Mouse (Mus musculus) ES-E14 (cell line): ENCODE measurements around the gene Arhgef40.

ENCODE experiments used
- HCFC1 ChIP-seq: IDR thresholded peaks from 2 replicates; pipeline ENCODE4 v1.6.1; 2012; ENCODE audit warnings: low read length, inconsistent platforms, borderline replicate concordance; ENCODE audit not compliant: insufficient read depth
- MAFK ChIP-seq: IDR thresholded peaks from 2 replicates; pipeline ENCODE4 v1.6.1; 2014; ENCODE audit warnings: mild to moderate bottlenecking, low read depth, low read length, inconsistent platforms; ENCODE audit not compliant: insufficient read depth
- ZNF384 ChIP-seq: IDR thresholded peaks from 2 replicates; pipeline ENCODE4 v1.6.1; 2012; ENCODE audit warnings: low read depth, low read length, inconsistent platforms

- TF ChIP-seq ZNF384 (no peak), HCFC1 (no peak), MAFK (no peak)
Measured at GRCm38 (mm10) chr14:52039332-52039731, 54.8 kb downstream of the Arhgef40 start.
